ENCODE assay signal across 25 mouse cellular contexts in the genomic region with DNA sequence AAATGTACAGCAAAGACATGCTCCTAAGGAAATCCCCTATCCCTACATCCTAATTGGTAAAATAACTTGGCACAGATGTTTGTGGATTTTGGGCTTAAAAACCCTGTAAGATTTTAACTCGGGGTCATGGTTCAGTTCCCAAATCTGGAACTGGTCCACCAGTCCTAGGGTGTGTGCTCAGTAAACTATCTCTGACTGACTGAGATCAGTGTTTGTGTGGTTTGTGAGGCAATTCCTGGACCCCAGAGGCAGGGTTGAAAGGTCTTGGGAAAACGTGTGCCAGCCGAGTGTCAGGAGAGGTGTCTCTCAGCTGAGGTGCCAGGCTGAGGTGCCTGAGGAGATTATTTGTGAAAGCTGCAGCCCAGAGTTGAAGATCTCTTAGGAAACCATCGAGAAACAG. TPM values are rescaled to one million over a fixed set of nuclear protein-coding genes. Genes with fewer than 3 reads are reported as not detected.
A peak's percentile ranks its signal among the peaks of the same experiment; 100 is the strongest.
DNase-seq lines count a peak whose midpoint lies in the region; ATAC-seq and TF ChIP-seq lines count a peak whose summit lies in the region.
"Had no signal": no experiment of that assay in that cellular context is flagged by ENCODE, and none has a peak within 500 bp of the region (broad histone marks: within the 10 kb centered on the region; RNA-seq: fewer than 3 reads in every experiment).

No protein-coding gene starts in this region.

- WGBS in kidney, embryonic 14.5 days: 73% methylated on average over 4 of the region's 4 CpGs
- 53% methylated on average over 4 of the region's 4 CpGs for WGBS in bone marrow, adult 2 months
- WGBS in liver, postnatal 0 days (ENCODE audit: insufficient replicate concordance): 49% methylated on average over 4 of the region's 4 CpGs
- WGBS in intestine, embryonic 15.5 days: 78% methylated on average over 4 of the region's 4 CpGs

- H3K4me2 ChIP-seq in kidney, embryonic 14.5 days (replicated peaks; ENCODE audit: low read depth, low read length): no peak overlapping the region
- no peak overlapping the region for H3K4me2 ChIP-seq in liver, postnatal 0 days (ENCODE audit: low read depth, low read length)
- no peak overlapping the region for H3K4me2 ChIP-seq in intestine, embryonic 15.5 days (replicated peaks)
- H3K4me2 ChIP-seq: embryonic facial prominence, embryonic 15.5 days; hindbrain, embryonic 15.5 days; neural tube, embryonic 13.5 days had no signal

- TF ChIP-seq CTCF in bone marrow, adult 2 months (IDR thresholded peaks at IDR 0.05; ENCODE audit: control insufficient read depth, insufficient read depth, low read length): no peak
- no peak for TF ChIP-seq CTCF in liver, postnatal 0 days (IDR thresholded peaks at IDR 0.05; ENCODE audit: low read depth)

- no peak overlapping the region for H3K27ac ChIP-seq in kidney, embryonic 14.5 days (ENCODE audit: low read depth, low read length)
- H3K27ac ChIP-seq in bone marrow, adult 2 months (ENCODE audit: control insufficient read depth, insufficient read depth, low read depth, low read length, poor library complexity): 0 out of 2 replicates have a peak overlapping the region, but pooled peaks have one; percentile 33
- 0 out of 2 replicates have a peak overlapping the region, but pooled peaks have one; percentile 36 for H3K27ac ChIP-seq in liver, postnatal 0 days (ENCODE audit: low read depth)
- H3K27ac ChIP-seq in intestine, embryonic 15.5 days: no peak overlapping the region
- H3K27ac ChIP-seq: embryonic facial prominence, embryonic 15.5 days; forebrain, embryonic 10.5 days; heart, adult 2 months; hindbrain, embryonic 15.5 days; limb, embryonic 10.5 days; liver, embryonic 14.5 days; neural tube, embryonic 13.5 days had no signal

- H3K9ac ChIP-seq in kidney, embryonic 14.5 days (ENCODE audit: low read depth, low read length): no peak overlapping the region
- H3K9ac ChIP-seq in liver, postnatal 0 days (replicated peaks): no peak overlapping the region
- no peak overlapping the region for H3K9ac ChIP-seq in intestine, embryonic 15.5 days
- H3K9ac ChIP-seq: embryonic facial prominence, embryonic 15.5 days; hindbrain, embryonic 15.5 days; liver, embryonic 14.5 days; neural tube, embryonic 13.5 days had no signal

- H3K27me3 ChIP-seq in kidney, embryonic 14.5 days (ENCODE audit: control insufficient read depth, insufficient read depth, low read length): no peaks in the 10 kb centered on the region
- H3K27me3 ChIP-seq in liver, postnatal 0 days (ENCODE audit: insufficient read depth, low read length): no peaks in the 10 kb centered on the region
- H3K27me3 ChIP-seq in intestine, embryonic 15.5 days (replicated peaks): no peaks in the 10 kb centered on the region
- H3K27me3 ChIP-seq: embryonic facial prominence, embryonic 15.5 days; hindbrain, embryonic 15.5 days; megakaryocyte, embryonic 14.5 days; neural tube, embryonic 13.5 days had no signal

- no peaks in the 10 kb centered on the region for H3K36me3 ChIP-seq in kidney, embryonic 14.5 days (ENCODE audit: control insufficient read depth, insufficient read depth, low read length)
- H3K36me3 ChIP-seq in liver, postnatal 0 days (replicated peaks; ENCODE audit: insufficient read depth, low read length): no peaks in the 10 kb centered on the region
- no peaks in the 10 kb centered on the region for H3K36me3 ChIP-seq in intestine, embryonic 15.5 days
- H3K36me3 ChIP-seq: embryonic facial prominence, embryonic 15.5 days; forebrain, embryonic 10.5 days; G1E; hindbrain, embryonic 15.5 days; limb, embryonic 10.5 days; neural tube, embryonic 13.5 days had no signal

- H3K4me1 ChIP-seq in kidney, embryonic 14.5 days (ENCODE audit: control insufficient read depth, insufficient read depth, low read length): no peaks in the 10 kb centered on the region
- no peaks in the 10 kb centered on the region; the same call in 1 of the 2 replicates for H3K4me1 ChIP-seq in bone marrow, adult 2 months (ENCODE audit: control insufficient read depth, insufficient read depth, low read length)
- no peaks in the 10 kb centered on the region; the same call in 1 of the 2 replicates for H3K4me1 ChIP-seq in liver, postnatal 0 days (ENCODE audit: insufficient read depth)
- 0 out of 2 replicates have a peak, but pooled peaks cover under 1% of the 10 kb centered on the region for H3K4me1 ChIP-seq in intestine, embryonic 15.5 days (replicated peaks)
- H3K4me1 ChIP-seq: embryonic facial prominence, embryonic 15.5 days; forebrain, embryonic 10.5 days; hindbrain, embryonic 15.5 days; neural tube, embryonic 13.5 days had no signal

- no peaks in the 10 kb centered on the region for H3K9me3 ChIP-seq in kidney, embryonic 14.5 days (ENCODE audit: control insufficient read depth, low read length)
- H3K9me3 ChIP-seq in liver, postnatal 0 days (ENCODE audit: low read length): no peaks in the 10 kb centered on the region; the same call in 1 of the 2 replicates
- H3K9me3 ChIP-seq in intestine, embryonic 15.5 days: no peaks in the 10 kb centered on the region
- H3K9me3 ChIP-seq: embryonic facial prominence, embryonic 15.5 days; forebrain, embryonic 10.5 days; hindbrain, embryonic 15.5 days; limb, embryonic 10.5 days; megakaryocyte, embryonic 14.5 days; neural tube, embryonic 13.5 days had no signal

- TF ChIP-seq EP300 in liver, postnatal 0 days (IDR thresholded peaks at IDR 0.05; ENCODE audit: low read depth): 0 out of 2 replicates have a peak, but pooled peaks have one; percentile 21

- no peak for ATAC-seq in kidney, embryonic 14.5 days (ENCODE audit: low FRiP score, low TSS enrichment)
- peak; percentile 69 for ATAC-seq in liver, postnatal 0 days
- ATAC-seq in intestine, embryonic 15.5 days: no peak
- ATAC-seq: intestine, postnatal 0 days had no signal

- H3K4me3 ChIP-seq in kidney, embryonic 14.5 days (ENCODE audit: low read length): no peak overlapping the region
- H3K4me3 ChIP-seq in bone marrow, adult 2 months (replicated peaks; ENCODE audit: control insufficient read depth, low read depth, low read length): no peak overlapping the region
- no peak overlapping the region for H3K4me3 ChIP-seq in liver, postnatal 0 days (ENCODE audit: low read depth, low read length)
- H3K4me3 ChIP-seq in intestine, embryonic 15.5 days (replicated peaks): no peak overlapping the region
- H3K4me3 ChIP-seq: embryonic facial prominence, embryonic 15.5 days; forebrain, embryonic 10.5 days; heart, adult 2 months; hindbrain, embryonic 15.5 days; limb, embryonic 10.5 days; megakaryocyte, embryonic 14.5 days; neural tube, embryonic 13.5 days had no signal

- DNase-seq in kidney, adult 8-10 months: peak; percentile 72 to 73
- DNase-seq in NIH3T3 (ENCODE audit: low read depth): peak; percentile 42
- DNase-seq in liver, postnatal 0 days: no peak
- DNase-seq in layer of hippocampus, postnatal 25 days (ENCODE audit: extremely low spot score in 1 of 2, low spot score in 1 of 2): no peak
- DNase-seq: cerebellum, adult 11 months; cerebellum, postnatal 14 days; heart, adult 2 months; heart, postnatal 4 days; layer of hippocampus, adult 9-11 months; lung, postnatal 10 days; midbrain, embryonic 14.5 days; right cerebral cortex, adult 18-20 months; thymus, postnatal 14 days had no signal

- TF ChIP-seq POLR2A in bone marrow, adult 2 months (IDR thresholded peaks at IDR 0.05; ENCODE audit: borderline replicate concordance, control insufficient read depth, low read depth, low read length): no peak

RNA-seq across cellular contexts. Expression of gene Cabcoco1, which starts 19.6 kb away (rescaled TPM):
- 4.1 and 5.2 TPM in 2 replicates for polyA plus RNA-seq in kidney, embryonic 14.5 days (2014; fragmentation: Nextera tagmentation; extraction: Ambion mirVana)
- 0.97 TPM in 1 of 2 replicates, not detected in the other for polyA plus RNA-seq in bone marrow, adult 2 months (2011; ENCODE audit: insufficient read depth, insufficient read length, low replicate concordance, missing spikeins)
- 3.7 and 5.2 TPM in 2 replicates for polyA plus RNA-seq in liver, postnatal 0 days (2015; fragmentation: Nextera tagmentation; extraction: Ambion mirVana)
- 1 to 10 TPM; 2.3 to 3.0 TPM for total RNA-seq in layer of hippocampus, postnatal 25 days (2021)
- polyA plus RNA-seq in intestine, embryonic 15.5 days (2015; fragmentation: Nextera tagmentation; extraction: Ambion mirVana): 5.6 and 7.4 TPM in 2 replicates
- total RNA-seq: G1E had no signal
- polyA plus RNA-seq: forebrain, embryonic 10.5 days; G1E had no signal

Comparison
In these comparisons a context has a peak if more than half of its experiments do, and no peak if none do; other contexts are left out.
1. DNase-seq: peak in kidney, adult 8-10 months (2 of 2) and NIH3T3 (single experiment); none in liver, postnatal 0 days (single experiment) and layer of hippocampus, postnatal 25 days (0 of 2).
2. H3K27ac ChIP-seq: peak in bone marrow, adult 2 months (single experiment) and liver, postnatal 0 days (single experiment); none in kidney, embryonic 14.5 days (single experiment) and intestine, embryonic 15.5 days (single experiment).